Mouse (Mus musculus): ENCODE results near the gene Tpd52l2. TPM values are rescaled to one million over a fixed set of nuclear protein-coding genes. Genes with fewer than 3 reads are reported as not detected.

The Tpd52l2 gene
- polyA plus RNA-seq (2012; rRNA removed), result 26.8 and 28.8 TPM in 2 replicates

- under 1% methylated on average over 46 of the region's 46 CpGs for WGBS
- DNase-seq (ENCODE audit: low read depth, low spot score), result peak; percentile 89
Measured at GRCm38 (mm10) chr2:181496831-181497547, at the start of gene Tpd52l2. Gene Tpd52l2 (plus strand): TSS chr2:181497142.

- DNase-seq (ENCODE audit: low read depth, low spot score), result no peak
- 63% methylated on average over 4 of the region's 4 CpGs for WGBS
Measured at GRCm38 (mm10) chr2:181452181-181452580, 44.8 kb upstream of the Tpd52l2 start.

DNA sequence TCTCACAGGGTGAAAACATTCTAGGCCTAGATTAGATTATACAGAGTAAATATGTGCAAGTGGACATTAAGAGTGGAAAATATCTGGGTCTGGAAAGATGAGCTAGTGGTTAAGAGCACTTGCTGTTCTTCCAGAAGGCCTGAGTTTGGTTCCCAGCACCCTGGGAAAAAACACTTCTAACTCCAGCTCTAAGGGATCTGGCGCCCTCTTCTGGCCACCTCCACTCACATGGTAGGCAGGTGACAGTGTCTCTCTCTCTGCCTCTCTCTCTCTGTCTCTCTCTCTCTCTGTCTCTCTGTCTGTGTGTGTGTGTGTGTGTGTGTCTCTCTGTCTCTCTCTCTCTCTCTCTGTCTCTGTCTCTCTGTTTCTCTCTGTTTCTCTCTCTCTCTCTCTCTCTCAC lies 43.7 kb upstream of the Tpd52l2 start:
- 50% methylated on average over 1 of the region's 1 CpGs for whole genome bisulfite sequencing
- DNase-seq (ENCODE audit: low read depth, low spot score), result no peak

DNA sequence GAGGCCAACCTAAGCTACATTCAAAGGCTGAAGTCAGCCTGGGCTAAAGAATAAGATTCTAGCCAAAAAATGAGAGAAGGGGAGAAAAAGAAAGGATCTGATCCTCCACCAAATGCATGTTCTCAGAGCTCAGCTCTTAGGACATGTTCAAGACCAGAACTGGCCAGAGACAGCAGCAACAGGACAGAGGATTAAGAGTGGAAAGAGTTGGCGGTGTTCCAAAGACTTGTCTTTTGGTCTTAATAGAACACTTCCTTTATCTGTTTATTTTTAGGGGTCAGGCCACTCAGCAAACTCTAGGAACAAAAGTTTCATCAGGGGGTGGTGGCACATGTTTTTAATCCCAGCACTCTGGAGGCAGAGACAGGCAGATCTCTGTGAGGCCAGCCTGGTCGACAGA lies 41.0 kb upstream of the Tpd52l2 start:
- no peak for DNase-seq (ENCODE audit: low read depth, low spot score)
- WGBS, result 78% methylated on average over 2 of the region's 2 CpGs

DNA sequence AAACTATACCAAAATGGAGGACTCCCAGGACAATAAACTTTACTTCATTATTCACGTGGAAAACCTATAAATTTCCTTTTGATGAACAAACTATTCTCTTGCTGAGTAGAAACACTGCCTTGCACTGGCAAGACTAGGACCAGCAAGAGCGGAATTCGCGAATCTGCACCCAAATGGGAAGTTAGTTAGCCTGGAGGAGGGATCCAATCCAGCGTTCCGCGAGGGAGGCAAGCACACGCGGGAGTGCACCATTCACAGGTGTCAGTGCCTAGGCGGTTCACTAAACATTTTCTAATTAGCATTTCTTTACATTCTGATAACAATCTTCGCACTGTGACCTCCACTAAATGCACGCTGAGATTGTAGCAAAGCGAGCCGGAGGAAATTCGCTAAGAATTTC lies 39.1 kb upstream of the Tpd52l2 start:
- DNase-seq (ENCODE audit: low read depth, low spot score), result no peak

DNA sequence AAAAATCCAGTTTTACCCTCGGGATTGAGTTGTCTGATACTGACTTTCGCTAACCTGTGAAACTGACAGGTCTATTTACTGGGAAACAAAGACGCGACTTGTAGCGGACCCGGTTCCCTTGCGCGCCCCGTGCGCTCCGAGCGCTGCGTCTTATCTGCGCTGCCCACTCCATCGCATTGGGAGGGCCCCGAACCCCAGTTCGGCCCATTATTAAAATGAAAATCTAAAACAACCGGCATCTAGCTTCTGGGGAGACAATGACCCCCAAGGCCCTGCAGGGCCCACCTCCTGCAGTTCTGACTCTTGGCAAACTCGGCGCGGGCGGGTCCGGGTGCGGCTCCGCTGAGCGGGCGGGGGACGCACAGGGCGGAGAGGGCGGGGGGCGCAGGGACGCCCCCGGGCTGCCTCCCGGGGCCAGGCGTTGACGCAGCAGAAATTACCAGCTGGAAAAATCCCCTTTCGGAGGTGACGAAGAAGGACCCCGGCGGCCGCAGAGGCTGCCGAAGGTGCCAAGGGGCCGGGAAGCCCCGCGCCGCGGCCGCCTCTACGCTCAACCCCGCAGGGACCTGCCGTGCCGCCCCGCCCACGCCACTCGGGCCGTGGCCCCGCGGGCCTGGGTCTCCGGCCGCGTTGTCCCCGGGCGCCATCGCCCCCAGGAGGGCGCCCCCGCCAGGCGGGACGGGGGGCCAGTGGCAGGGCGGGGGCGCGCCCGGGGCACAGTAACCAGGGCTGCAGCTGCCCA lies 38.4 kb upstream of the Tpd52l2 start:
- DNase-seq (ENCODE audit: low read depth, low spot score), result no peak
- 1% methylated on average over 69 of the region's 72 CpGs for WGBS

More for the DNA sequence above, 39.1 kb upstream of the Tpd52l2 start:
- WGBS, result 7% methylated on average over 15 of the region's 15 CpGs

DNA sequence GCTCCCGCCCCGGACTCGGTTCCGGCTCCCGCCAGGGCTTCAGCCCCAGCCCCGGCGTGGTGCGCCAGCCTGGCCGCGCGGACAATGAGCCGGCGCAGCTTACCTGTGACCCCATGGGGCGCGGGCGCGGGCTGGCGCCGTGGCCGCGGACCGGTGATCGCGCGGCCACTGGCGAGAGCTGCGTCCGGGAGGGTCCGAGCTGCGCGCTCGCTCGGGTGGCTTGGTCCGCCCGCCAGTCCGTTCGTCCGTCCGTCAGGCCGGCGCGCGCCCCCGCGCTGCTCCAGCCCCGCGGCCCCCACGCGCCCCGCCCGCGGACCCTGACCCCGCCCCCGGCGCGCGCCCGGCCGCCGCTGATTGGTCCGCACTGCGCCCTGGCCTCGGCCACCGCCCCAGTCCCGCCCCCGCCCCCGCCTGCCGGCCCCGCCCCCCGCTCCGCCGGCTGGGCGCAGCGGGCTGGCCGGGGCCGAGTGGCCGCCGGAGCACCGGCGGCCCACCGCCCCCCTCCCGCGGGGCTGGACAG lies 37.7 kb upstream of the Tpd52l2 start, which contains the start of gene Zbtb46:
Gene Zbtb46 (minus strand): TSS at position 274 of the 520 bp plus-strand sequence.
- DNase-seq (ENCODE audit: low read depth, low spot score), result no peak
- 1% methylated on average over 71 of the region's 83 CpGs for WGBS

DNA sequence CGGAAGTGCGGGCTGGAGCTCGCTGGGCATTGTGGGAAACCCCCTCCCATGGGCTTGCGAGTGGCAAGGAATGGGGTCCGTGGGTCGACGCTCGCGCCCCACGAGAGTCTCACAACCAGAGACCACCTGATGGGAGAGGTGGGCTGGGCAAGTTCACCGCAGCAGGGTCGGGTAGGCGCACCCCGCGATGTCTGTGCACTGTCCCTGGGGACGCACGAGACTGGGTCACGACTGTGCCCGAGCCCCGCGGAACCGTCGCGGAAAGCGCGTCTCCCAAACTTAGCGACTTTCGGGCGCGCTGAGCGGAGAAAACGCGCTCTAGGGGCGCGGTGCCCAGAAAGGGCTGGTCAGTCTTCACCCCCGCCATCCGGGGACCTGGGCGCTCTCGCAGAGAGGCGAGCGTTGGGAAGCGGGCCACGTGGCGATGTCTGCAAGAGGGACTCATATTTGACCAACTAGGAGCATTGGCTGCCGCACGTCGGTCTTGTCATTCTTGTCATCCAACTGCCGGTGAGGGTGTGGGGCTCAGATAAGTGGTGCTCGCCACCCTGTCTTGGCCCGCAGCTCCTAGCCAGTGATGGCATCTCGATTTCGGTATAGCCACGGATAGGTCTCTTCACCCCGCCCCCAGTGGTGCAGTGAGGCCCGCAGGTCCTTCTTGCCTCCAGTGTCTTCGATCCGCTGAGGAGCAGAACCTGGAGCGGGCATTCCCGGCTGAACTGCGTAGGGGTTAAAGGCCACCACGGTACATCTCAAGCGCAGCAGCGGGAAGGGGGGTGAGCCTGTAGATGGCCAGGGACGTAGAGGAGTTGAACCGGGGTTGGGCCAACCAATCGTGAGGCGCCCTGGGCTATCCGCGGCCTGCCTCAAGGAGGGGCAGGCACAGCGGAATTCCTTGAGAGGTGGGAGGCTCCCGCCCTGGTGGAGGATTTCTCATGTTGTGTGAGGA lies 37.0 kb upstream of the Tpd52l2 start:
- WGBS, result 3% methylated on average over 71 of the region's 71 CpGs
- no peak for DNase-seq (ENCODE audit: low read depth, low spot score)

DNA sequence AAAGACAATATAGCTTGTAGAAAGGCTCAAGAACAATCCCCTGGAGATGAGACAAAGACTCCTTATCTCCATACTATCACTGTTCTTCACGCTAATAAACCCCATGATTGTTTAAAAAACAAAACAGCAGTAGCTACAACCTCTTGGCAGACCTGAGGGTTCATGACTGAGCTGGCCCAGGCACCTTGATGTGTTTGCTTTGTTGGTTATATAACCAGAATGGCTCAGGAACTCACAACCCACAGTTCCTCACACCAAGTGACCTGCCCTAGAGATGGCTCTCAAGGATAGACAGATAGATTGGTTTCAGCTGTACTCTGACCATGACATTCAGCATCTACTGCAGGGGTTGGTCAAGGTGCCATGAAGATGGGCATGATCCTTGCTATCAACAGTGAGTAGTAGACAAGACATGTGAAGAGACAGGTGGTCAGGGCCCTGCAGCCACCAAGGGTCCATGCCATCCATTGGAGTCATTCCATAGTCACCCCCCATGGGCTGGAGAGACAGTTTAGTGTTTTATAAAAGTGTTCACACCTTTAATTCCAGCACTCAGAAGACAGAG lies 35.3 kb upstream of the Tpd52l2 start:
- WGBS, result 51% methylated on average over 1 of the region's 1 CpGs
- no peak for DNase-seq (ENCODE audit: low read depth, low spot score)

GRCm38 (mm10) chr2:181462604-181463003 lies 34.3 kb upstream of the Tpd52l2 start:
- WGBS, result 92% methylated on average over 1 of the region's 1 CpGs
- DNase-seq (ENCODE audit: low read depth, low spot score), result no peak

GRCm38 (mm10) chr2:181463008-181463738 lies 33.8 kb upstream of the Tpd52l2 start:
- 34% methylated on average over 7 of the region's 7 CpGs for WGBS
- no peak for DNase-seq (ENCODE audit: low read depth, low spot score)

DNA sequence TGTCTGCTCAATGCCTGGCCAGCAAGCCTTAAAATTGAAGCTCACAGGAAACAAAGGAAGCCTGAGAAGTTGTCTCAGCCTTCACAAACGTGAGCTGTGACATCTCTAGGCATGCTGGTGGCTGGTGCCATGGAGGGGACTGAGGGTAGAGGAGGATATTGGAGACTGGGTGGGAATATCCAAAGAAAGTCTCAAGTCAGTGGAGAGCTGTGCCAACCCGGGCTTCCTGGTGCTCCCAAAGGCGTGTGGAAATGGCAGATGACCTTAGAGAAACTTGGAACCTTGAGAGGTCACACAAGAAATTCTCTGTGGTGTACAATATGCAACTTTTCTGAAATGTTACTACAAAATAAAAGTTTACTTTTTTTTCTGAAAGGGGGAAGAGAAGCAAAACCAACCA lies 31.5 kb upstream of the Tpd52l2 start:
- no peak for DNase-seq (ENCODE audit: low read depth, low spot score)
- 49% methylated on average over 3 of the region's 3 CpGs for WGBS

- no peak for DNase-seq (ENCODE audit: low read depth, low spot score)
- 67% methylated on average over 2 of the region's 2 CpGs for WGBS
Measured at GRCm38 (mm10) chr2:181470285-181470684, 26.7 kb upstream of the Tpd52l2 start.

GRCm38 (mm10) chr2:181471246-181471645 lies 25.7 kb upstream of the Tpd52l2 start:
- DNase-seq (ENCODE audit: low read depth, low spot score), result no peak
- 34% methylated on average over 5 of the region's 5 CpGs for WGBS

DNA sequence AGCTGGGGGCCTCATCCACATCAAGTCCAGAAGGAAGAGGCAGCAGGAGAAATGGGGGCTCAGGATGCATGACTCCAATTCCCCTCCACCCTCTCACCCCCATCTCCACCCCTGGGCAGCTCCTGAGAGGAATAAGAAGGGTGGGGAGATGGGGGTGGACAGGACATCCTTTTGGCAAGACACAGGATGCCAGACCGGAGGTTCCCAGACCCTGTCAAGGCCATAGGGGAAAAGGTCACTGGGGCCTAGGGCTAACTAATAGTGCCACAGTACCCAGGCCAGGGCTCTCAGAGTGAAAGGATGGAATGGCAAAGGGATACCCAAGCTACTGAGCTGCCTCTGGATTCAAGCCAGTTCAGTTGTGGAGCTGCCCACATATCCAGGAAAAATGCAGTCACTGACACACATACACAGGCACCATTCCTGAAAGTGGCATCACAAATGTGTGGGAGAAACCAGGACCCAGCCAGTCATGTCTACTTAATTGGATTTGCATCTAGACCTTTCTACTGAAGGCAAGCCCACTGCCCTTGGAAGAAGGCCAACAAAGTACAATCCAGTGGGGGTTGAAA lies 24.6 kb upstream of the Tpd52l2 start:
- WGBS, result 65% methylated on average over 1 of the region's 1 CpGs
- DNase-seq (ENCODE audit: low read depth, low spot score), result no peak

DNA sequence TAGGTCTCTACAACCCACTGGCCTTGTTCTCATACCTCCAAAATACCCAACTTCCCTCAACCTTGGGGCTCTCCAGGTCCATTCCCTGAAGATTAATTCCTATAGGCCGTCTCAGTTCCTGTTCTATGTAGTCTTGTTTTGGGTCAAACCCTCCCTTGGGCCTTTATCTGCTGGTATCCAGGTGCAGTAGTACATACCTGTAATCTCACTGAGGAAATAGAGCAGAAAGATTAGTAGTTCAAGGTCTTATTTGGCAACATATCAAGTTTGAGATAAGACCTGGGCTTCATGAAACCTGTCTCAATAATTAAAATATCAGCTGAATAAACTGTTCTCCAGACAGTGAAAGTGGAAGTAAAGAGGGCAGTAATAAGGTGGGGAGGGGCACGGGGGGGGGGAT lies 13.8 kb upstream of the Tpd52l2 start:
- DNase-seq (ENCODE audit: low read depth, low spot score), result no peak
- WGBS, result 23% methylated on average over 2 of the region's 2 CpGs

GRCm38 (mm10) chr2:181483562-181484318 lies 13.2 kb upstream of the Tpd52l2 start:
- 30% methylated on average over 7 of the region's 7 CpGs for WGBS
- no peak for DNase-seq (ENCODE audit: low read depth, low spot score)

All from large intestine, adult 2 months (tissue).